Comparison of ENCODE assay signal across 25 mouse cellular contexts in the genomic region with DNA sequence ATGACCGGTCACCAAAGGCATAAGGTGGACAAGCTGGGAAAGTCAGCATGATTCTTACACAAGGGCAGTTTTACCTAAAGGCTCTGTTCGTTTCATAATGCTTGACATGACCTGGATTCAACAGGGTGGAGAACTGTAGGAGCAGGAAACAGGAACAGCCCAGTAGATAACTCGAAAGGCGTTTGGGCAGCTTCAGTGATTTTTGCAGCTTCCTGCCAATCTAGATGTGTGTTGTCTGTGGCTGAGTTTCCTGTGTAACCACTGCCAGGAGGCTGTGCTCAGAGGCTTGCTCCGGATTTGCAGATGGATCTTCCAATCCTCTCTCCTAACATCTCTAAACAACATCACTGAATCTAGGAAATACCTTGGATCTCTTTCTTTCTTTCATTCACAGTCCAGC. TPM values are rescaled to one million over a fixed set of nuclear protein-coding genes. Genes with fewer than 3 reads are reported as not detected.
DNase-seq lines count a peak whose midpoint lies in the region; ATAC-seq and TF ChIP-seq lines count a peak whose summit lies in the region.
"Had no signal": no experiment of that assay in that cellular context is flagged by ENCODE, and none has a peak within 500 bp of the region (broad histone marks: within the 10 kb centered on the region; RNA-seq: fewer than 3 reads in every experiment).

No protein-coding gene starts in this region.

- no peaks in the 10 kb centered on the region for H3K9me3 ChIP-seq in heart, embryonic 12.5 days (replicated peaks)
- H3K9me3 ChIP-seq in heart, embryonic 13.5 days: no peaks in the 10 kb centered on the region
- no peaks in the 10 kb centered on the region for H3K9me3 ChIP-seq in heart, embryonic 10.5 days
- H3K9me3 ChIP-seq in MEL (replicated peaks; ENCODE audit: insufficient read depth, low read length): no peaks in the 10 kb centered on the region
- H3K9me3 ChIP-seq: embryonic facial prominence, embryonic 12.5 days; embryonic facial prominence, embryonic 15.5 days; hindbrain, embryonic 12.5 days; hindbrain, embryonic 15.5 days had no signal

- no peaks in the 10 kb centered on the region for H3K79me2 ChIP-seq in MEL (ENCODE audit: control insufficient read depth, insufficient read depth, low read length, poor library complexity)

- peaks cover 8% of the 10 kb centered on the region for H3K4me1 ChIP-seq in heart, embryonic 12.5 days (replicated peaks)
- H3K4me1 ChIP-seq in heart, embryonic 13.5 days: 0 out of 2 replicates have a peak, but pooled peaks cover 4% of the 10 kb centered on the region
- H3K4me1 ChIP-seq in heart, embryonic 10.5 days: peaks cover 12% of the 10 kb centered on the region
- peaks cover 0 to 24% of the 10 kb centered on the region in 2 experiments; a peak in 2 of 4 replicates for H3K4me1 ChIP-seq in MEL (ENCODE audit: control insufficient read depth in 1 of 2, insufficient read depth in 2 of 2, low read length in 2 of 2)
- H3K4me1 ChIP-seq: embryonic facial prominence, embryonic 12.5 days; embryonic facial prominence, embryonic 15.5 days; hindbrain, embryonic 12.5 days; hindbrain, embryonic 15.5 days had no signal

- peak; percentile 27 for DNase-seq in heart, adult 8-10 months (ENCODE audit: low spot score)
- DNase-seq in heart, embryonic 10.5 days (ENCODE audit: low spot score): no peak
- peak; percentile 32 for DNase-seq in MEL (ENCODE audit: low read depth, low spot score)
- no peak for DNase-seq in frontal cortex, postnatal 10 days (ENCODE audit: low spot score in 2 of 2)
- DNase-seq: adrenal gland, adult 8-10 months; adrenal gland, postnatal 25 days; cerebellum, adult 11-12 months; cerebellum, adult 8-10 months; cerebellum, postnatal 10 days; cerebellum, postnatal 36 days; forebrain, postnatal 0 days; gastrocnemius, postnatal 25 days; kidney, adult 8-10 months had no signal

- TF ChIP-seq CTCF in MEL (IDR thresholded peaks at IDR 0.05 in 2 of 3, conservative IDR thresholded peaks at IDR 0.05 in 1 of 3; ENCODE audit: control insufficient read depth in 1 of 3, insufficient read depth in 1 of 3, low read depth in 2 of 3, low read length in 3 of 3, poor library complexity in 1 of 3, severe bottlenecking in 1 of 3): no peak

- no peaks in the 10 kb centered on the region for H3K36me3 ChIP-seq in heart, embryonic 12.5 days
- H3K36me3 ChIP-seq in heart, embryonic 13.5 days: no peaks in the 10 kb centered on the region
- H3K36me3 ChIP-seq in heart, embryonic 10.5 days: no peaks in the 10 kb centered on the region
- H3K36me3 ChIP-seq in MEL (ENCODE audit: control insufficient read depth in 1 of 2, insufficient read depth in 2 of 2, low read length in 2 of 2): peaks cover 0 to 18% of the 10 kb centered on the region in 2 experiments; a peak in 2 of 4 replicates
- H3K36me3 ChIP-seq: embryonic facial prominence, embryonic 12.5 days; embryonic facial prominence, embryonic 15.5 days; hindbrain, embryonic 12.5 days; hindbrain, embryonic 15.5 days had no signal

- TF ChIP-seq POLR2A in MEL (IDR thresholded peaks at IDR 0.05; ENCODE audit: control insufficient read depth in 1 of 2, insufficient read depth in 1 of 2, low read depth in 1 of 2, low read length in 2 of 2, poor library complexity in 1 of 2): no peak

- no peak overlapping the region for H3K4me3 ChIP-seq in heart, embryonic 12.5 days
- no peak overlapping the region for H3K4me3 ChIP-seq in heart, embryonic 13.5 days
- no peak overlapping the region for H3K4me3 ChIP-seq in heart, embryonic 10.5 days
- no peak overlapping the region for H3K4me3 ChIP-seq in MEL (ENCODE audit: control insufficient read depth in 1 of 2, insufficient read depth in 1 of 2, low read depth in 2 of 2, low read length in 2 of 2)
- H3K4me3 ChIP-seq: embryonic facial prominence, embryonic 12.5 days; embryonic facial prominence, embryonic 15.5 days; hindbrain, embryonic 12.5 days; hindbrain, embryonic 15.5 days had no signal

- WGBS in heart, embryonic 12.5 days: 62% methylated on average over 5 of the region's 5 CpGs
- 51% methylated on average over 5 of the region's 5 CpGs for WGBS in heart, embryonic 13.5 days
- WGBS in heart, embryonic 10.5 days: 73% methylated on average over 5 of the region's 5 CpGs

- no peak for ATAC-seq in heart, embryonic 12.5 days (ENCODE audit: insufficient number of reproducible peaks, low FRiP score)
- no peak for ATAC-seq in heart, embryonic 13.5 days (ENCODE audit: extremely low read depth, insufficient number of reproducible peaks, low FRiP score, low TSS enrichment)
- ATAC-seq in common myeloid progenitor, adult 5-6 weeks (replicated peaks; ENCODE audit: low read depth, poor library complexity, severe bottlenecking): 0 out of 2 replicates have a peak, but pooled peaks have one; percentile 15
- ATAC-seq in monocyte, adult 5-6 weeks (replicated peaks; ENCODE audit: insufficient number of reproducible peaks, low FRiP score, low TSS enrichment, poor library complexity, severe bottlenecking): no peak
- ATAC-seq: activated CD4-positive, CD25-positive, alpha-beta regulatory T cell, adult 4 months; CD4-positive, CD25-positive, alpha-beta regulatory T cell, adult 4 months; forebrain, embryonic 14.5 days; forebrain, postnatal 0 days; intestine, postnatal 0 days had no signal

- no peaks in the 10 kb centered on the region for H3K27me3 ChIP-seq in heart, embryonic 12.5 days (replicated peaks)
- H3K27me3 ChIP-seq in heart, embryonic 13.5 days (replicated peaks): no peaks in the 10 kb centered on the region
- no peaks in the 10 kb centered on the region for H3K27me3 ChIP-seq in heart, embryonic 10.5 days (ENCODE audit: insufficient read depth, poor library complexity, severe bottlenecking)
- no peaks in the 10 kb centered on the region for H3K27me3 ChIP-seq in MEL (ENCODE audit: control insufficient read depth in 1 of 2, insufficient read depth in 2 of 2, low read length in 2 of 2)
- H3K27me3 ChIP-seq: embryonic facial prominence, embryonic 12.5 days; embryonic facial prominence, embryonic 15.5 days; hindbrain, embryonic 12.5 days; hindbrain, embryonic 15.5 days had no signal

- H3K4me2 ChIP-seq in heart, embryonic 12.5 days: no peak overlapping the region
- no peak overlapping the region for H3K4me2 ChIP-seq in heart, embryonic 13.5 days
- H3K4me2 ChIP-seq: embryonic facial prominence, embryonic 12.5 days; embryonic facial prominence, embryonic 15.5 days; hindbrain, embryonic 12.5 days; hindbrain, embryonic 15.5 days had no signal

- TF ChIP-seq EP300 in MEL (IDR thresholded peaks at IDR 0.05; ENCODE audit: low read depth in 1 of 2, low read length in 2 of 2): no peak

- H3K9ac ChIP-seq in heart, embryonic 12.5 days: no peak overlapping the region
- no peak overlapping the region for H3K9ac ChIP-seq in heart, embryonic 13.5 days
- H3K9ac ChIP-seq in MEL (ENCODE audit: control insufficient read depth, low read depth, low read length, poor library complexity, severe bottlenecking): no peak overlapping the region
- H3K9ac ChIP-seq: embryonic facial prominence, embryonic 12.5 days; embryonic facial prominence, embryonic 15.5 days; forebrain, postnatal 0 days; hindbrain, embryonic 12.5 days; hindbrain, embryonic 15.5 days had no signal

- no peak overlapping the region; the same call in 1 of the 2 replicates for H3K27ac ChIP-seq in heart, embryonic 12.5 days (ENCODE audit: poor library complexity, severe bottlenecking)
- H3K27ac ChIP-seq in heart, embryonic 13.5 days (replicated peaks): 0 out of 2 replicates have a peak overlapping the region, but pooled peaks have one; percentile 42
- no peak overlapping the region for H3K27ac ChIP-seq in heart, embryonic 10.5 days
- H3K27ac ChIP-seq in MEL (ENCODE audit: control insufficient read depth, low read depth, low read length): no peak overlapping the region
- H3K27ac ChIP-seq: embryonic facial prominence, embryonic 12.5 days; embryonic facial prominence, embryonic 15.5 days; hindbrain, embryonic 12.5 days; hindbrain, embryonic 15.5 days had no signal

- TF ChIP-seq RAD21 in MEL (IDR thresholded peaks at IDR 0.05; ENCODE audit: low read depth, low read length): no peak

TF ChIP-seq in MEL, 35 proteins besides CTCF, POLR2A, EP300 and RAD21:
- TF ChIP-seq RCOR1 (IDR thresholded peaks at IDR 0.05; ENCODE audit: low read depth, low read length) (peak; percentile 73; the same call in 1 of the 2 replicates), CHD2 (IDR thresholded peaks at IDR 0.05; ENCODE audit: low read length) (no peak), GATA1 (IDR thresholded peaks at IDR 0.05; ENCODE audit: low read depth, low read length) (0 out of 2 replicates have a peak, but pooled peaks have one; percentile 6), SMC3 (IDR thresholded peaks at IDR 0.05; ENCODE audit: low read depth, low read length) (no peak), CHD1 (IDR thresholded peaks at IDR 0.05; ENCODE audit: low read depth, low read length) (no peak)
TF ChIP-seq in MEL: peak in this region for 2.

RNA-seq across cellular contexts. Expression of a gene that starts 18.9 kb away (rescaled TPM):
- total RNA-seq in heart, adult 8-10 months (2022): 100 to 1,000 TPM; 758 to 979 (median 853) TPM
- polyA plus RNA-seq in heart, embryonic 12.5 days (2016; fragmentation: Nextera tagmentation; extraction: Ambion mirVana): 86.6 and 89.3 TPM in 2 replicates
- polyA plus RNA-seq in heart, embryonic 13.5 days (2015; fragmentation: Nextera tagmentation; extraction: Ambion mirVana): 65.4 and 74.3 TPM in 2 replicates
- 71.2 and 98.1 TPM in 2 replicates for polyA plus RNA-seq in heart, embryonic 10.5 days (2016; fragmentation: Nextera tagmentation; extraction: Ambion mirVana)
- 1.3 and 2.2 TPM in 2 replicates for total RNA-seq in MEL (2012; rRNA removed)
- polyA plus RNA-seq in MEL (2012; ENCODE audit: insufficient read depth in 1 of 2, insufficient read length in 2 of 2, low read depth in 1 of 2, low replicate concordance in 2 of 2, missing spikeins in 1 of 2): 1 to 10 TPM in 1 of 2 experiments, not detected in 1; 5.3 TPM
- 5.8 and 10.2 TPM in 2 replicates for total RNA-seq in common myeloid progenitor, adult 5-6 weeks (2017)
- 12.4 to 20.6 TPM (median 19.8 TPM) in 3 replicates for total RNA-seq in monocyte, adult 5-6 weeks (2017)

RNA-seq across cellular contexts. Expression of a gene that starts 55.7 kb away (rescaled TPM):
- total RNA-seq in heart, adult 8-10 months (2022): 1 to 10 TPM; 4.5 to 7.5 (median 5.8) TPM
- polyA plus RNA-seq in heart, embryonic 12.5 days (2016; fragmentation: Nextera tagmentation; extraction: Ambion mirVana): 50.2 and 50.6 TPM in 2 replicates
- polyA plus RNA-seq in heart, embryonic 13.5 days (2015; fragmentation: Nextera tagmentation; extraction: Ambion mirVana): 40.7 and 42.0 TPM in 2 replicates
- 63.9 and 66.2 TPM in 2 replicates for polyA plus RNA-seq in heart, embryonic 10.5 days (2016; fragmentation: Nextera tagmentation; extraction: Ambion mirVana)
- total RNA-seq in MEL (2012; rRNA removed): 35.3 and 68.5 TPM in 2 replicates
- 100 to 1,000 TPM in 1 of 2 experiments, 10 to 100 TPM in 1; 89.7 to 214 TPM for polyA plus RNA-seq in MEL (2012; ENCODE audit: insufficient read depth in 1 of 2, insufficient read length in 2 of 2, low read depth in 1 of 2, low replicate concordance in 2 of 2, missing spikeins in 1 of 2)
- total RNA-seq in common myeloid progenitor, adult 5-6 weeks (2017): 49.1 and 58.7 TPM in 2 replicates
- 14.1 to 26.9 TPM (median 21.1 TPM) in 3 replicates for total RNA-seq in monocyte, adult 5-6 weeks (2017)

Comparison
In these comparisons a context has a peak if more than half of its experiments do, and no peak if none do; other contexts are left out.
1. DNase-seq: peak in heart, adult 8-10 months (single experiment) and MEL (single experiment); none in heart, embryonic 10.5 days (single experiment) and frontal cortex, postnatal 10 days (0 of 2).
2. RNA of a gene that starts 18.9 kb away (total RNA-seq): 758 to 979 TPM in heart, adult 8-10 months; 12.4 to 20.6 TPM in monocyte, adult 5-6 weeks, 5.8 to 10.2 TPM in common myeloid progenitor, adult 5-6 weeks and 1.3 to 2.2 TPM in MEL; every median in the first group is over 10 times any median in the second.